Mouse (Mus musculus): Measurements from ENCODE around the gene Prox2. TPM values are rescaled to one million over a fixed set of nuclear protein-coding genes. Genes with fewer than 3 reads are reported as not detected.

Prox2 gene
- polyA plus RNA-seq (2012; rRNA removed): 0.60 and 0.98 TPM in 2 replicates

GRCm38 (mm10) chr12:85110698-85111592, at the start of gene Prox2, which contains the start of gene Dlst:
Gene Prox2 (minus strand): TSS chr12:85110759.
Gene Dlst (plus strand): TSS chr12:85110833.
- TF ChIP-seq POLR2A (IDR thresholded peaks at IDR 0.05; ENCODE audit: borderline replicate concordance, extremely low read depth, insufficient read depth, insufficient read length, poor library complexity, severe bottlenecking) (peak; percentile 71), CTCF (IDR thresholded peaks at IDR 0.05; ENCODE audit: borderline replicate concordance, extremely low read depth, insufficient read depth, insufficient read length) (no peak)
- peak; percentile 94 for DNase-seq (ENCODE audit: low read depth)

DNA sequence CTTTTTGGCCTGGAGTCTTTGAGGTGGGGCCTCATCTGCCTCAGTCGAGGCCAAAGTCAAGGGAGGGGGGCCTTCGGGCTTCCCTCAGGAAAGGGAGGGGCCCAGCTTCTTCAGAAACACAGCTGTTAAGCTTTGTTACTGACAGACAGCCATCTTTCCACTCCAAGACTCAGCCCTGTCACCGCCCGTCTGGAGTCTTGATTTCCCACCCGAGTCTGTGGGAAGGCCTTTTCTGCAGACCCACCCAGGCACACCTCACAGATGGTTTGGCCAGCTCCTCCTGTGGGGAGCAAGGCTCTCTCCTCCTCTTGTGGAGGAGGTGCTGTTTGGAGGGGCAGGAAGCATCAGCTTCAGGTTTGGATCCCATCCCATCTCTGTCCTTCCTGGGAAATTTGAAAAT, 49.0 kb upstream of the Prox2 start:
- DNase-seq (ENCODE audit: low read depth): no peak
- no peak for TF ChIP-seq POLR2A (IDR thresholded peaks at IDR 0.05; ENCODE audit: borderline replicate concordance, extremely low read depth, insufficient read depth, insufficient read length, poor library complexity, severe bottlenecking)
- TF ChIP-seq CTCF (IDR thresholded peaks at IDR 0.05; ENCODE audit: borderline replicate concordance, extremely low read depth, insufficient read depth, insufficient read length): no peak

DNA sequence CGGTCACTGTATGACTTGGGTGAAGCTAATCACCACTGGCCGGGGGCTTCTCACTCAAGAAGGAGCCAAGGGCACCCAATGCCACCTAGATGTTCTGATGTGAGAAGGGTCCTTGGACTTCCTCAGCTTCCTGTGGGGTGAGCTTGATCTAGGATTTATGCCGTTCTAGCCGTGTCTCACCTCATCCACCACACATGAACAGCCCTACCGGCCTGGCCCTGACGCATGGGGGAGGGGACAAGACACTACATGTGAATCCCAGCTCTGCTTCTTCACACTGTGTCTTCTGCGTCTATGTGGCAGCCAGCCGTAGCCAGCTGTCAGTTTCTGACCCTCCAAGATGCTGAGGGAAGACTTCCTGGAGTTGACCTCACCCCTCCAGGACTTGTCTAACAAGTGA, 48.2 kb upstream of the Prox2 start:
- TF ChIP-seq POLR2A (IDR thresholded peaks at IDR 0.05; ENCODE audit: borderline replicate concordance, extremely low read depth, insufficient read depth, insufficient read length, poor library complexity, severe bottlenecking): no peak
- TF ChIP-seq CTCF (IDR thresholded peaks at IDR 0.05; ENCODE audit: borderline replicate concordance, extremely low read depth, insufficient read depth, insufficient read length): no peak
- no peak for DNase-seq (ENCODE audit: low read depth)

DNA sequence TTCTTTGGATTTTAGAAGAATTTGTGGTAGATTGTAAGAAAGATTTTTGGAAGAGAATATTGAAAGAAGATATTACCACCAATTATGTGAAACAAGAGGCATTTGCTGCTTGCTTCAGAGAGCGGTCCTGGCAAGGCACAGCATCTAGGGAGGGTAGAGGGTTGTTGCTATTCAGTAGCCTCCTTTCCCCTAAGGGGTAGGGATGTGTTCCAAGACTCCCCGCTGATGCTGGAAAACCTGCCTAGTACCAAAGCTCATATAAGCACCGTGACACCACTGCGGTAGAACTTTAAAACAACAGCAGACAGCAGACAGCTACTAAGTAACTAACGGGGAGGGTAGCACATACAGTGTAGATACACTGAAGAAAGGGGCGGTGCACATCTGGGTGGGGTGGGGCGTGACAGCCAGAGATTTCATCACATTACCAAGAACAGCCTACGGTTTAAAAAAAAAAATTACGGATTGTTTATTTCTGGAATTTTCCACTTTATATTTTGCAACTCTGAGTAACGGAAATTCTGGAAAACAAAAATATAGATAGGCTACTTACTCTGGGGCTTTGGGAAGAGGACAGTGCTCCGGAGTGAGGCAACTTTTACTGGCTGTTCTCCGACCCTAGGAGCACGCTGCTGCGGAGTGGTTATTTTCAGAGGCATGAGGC, 47.4 kb upstream of the Prox2 start:
- no peak for DNase-seq (ENCODE audit: low read depth)
- no peak for TF ChIP-seq CTCF (IDR thresholded peaks at IDR 0.05; ENCODE audit: borderline replicate concordance, extremely low read depth, insufficient read depth, insufficient read length)
- TF ChIP-seq POLR2A (IDR thresholded peaks at IDR 0.05; ENCODE audit: borderline replicate concordance, extremely low read depth, insufficient read depth, insufficient read length, poor library complexity, severe bottlenecking): no peak

GRCm38 (mm10) chr12:85156324-85156723, 45.8 kb upstream of the Prox2 start:
- DNase-seq (ENCODE audit: low read depth): no peak
- TF ChIP-seq CTCF (IDR thresholded peaks at IDR 0.05; ENCODE audit: borderline replicate concordance, extremely low read depth, insufficient read depth, insufficient read length) (no peak), POLR2A (IDR thresholded peaks at IDR 0.05; ENCODE audit: borderline replicate concordance, extremely low read depth, insufficient read depth, insufficient read length, poor library complexity, severe bottlenecking) (no peak)

- DNase-seq (ENCODE audit: low read depth): no peak
- TF ChIP-seq CTCF (IDR thresholded peaks at IDR 0.05; ENCODE audit: borderline replicate concordance, extremely low read depth, insufficient read depth, insufficient read length): no peak
- TF ChIP-seq POLR2A (IDR thresholded peaks at IDR 0.05; ENCODE audit: borderline replicate concordance, extremely low read depth, insufficient read depth, insufficient read length, poor library complexity, severe bottlenecking): no peak
These were observed 42.5 kb upstream of the Prox2 start for GRCm38 (mm10) chr12:85153011-85153410.

DNA sequence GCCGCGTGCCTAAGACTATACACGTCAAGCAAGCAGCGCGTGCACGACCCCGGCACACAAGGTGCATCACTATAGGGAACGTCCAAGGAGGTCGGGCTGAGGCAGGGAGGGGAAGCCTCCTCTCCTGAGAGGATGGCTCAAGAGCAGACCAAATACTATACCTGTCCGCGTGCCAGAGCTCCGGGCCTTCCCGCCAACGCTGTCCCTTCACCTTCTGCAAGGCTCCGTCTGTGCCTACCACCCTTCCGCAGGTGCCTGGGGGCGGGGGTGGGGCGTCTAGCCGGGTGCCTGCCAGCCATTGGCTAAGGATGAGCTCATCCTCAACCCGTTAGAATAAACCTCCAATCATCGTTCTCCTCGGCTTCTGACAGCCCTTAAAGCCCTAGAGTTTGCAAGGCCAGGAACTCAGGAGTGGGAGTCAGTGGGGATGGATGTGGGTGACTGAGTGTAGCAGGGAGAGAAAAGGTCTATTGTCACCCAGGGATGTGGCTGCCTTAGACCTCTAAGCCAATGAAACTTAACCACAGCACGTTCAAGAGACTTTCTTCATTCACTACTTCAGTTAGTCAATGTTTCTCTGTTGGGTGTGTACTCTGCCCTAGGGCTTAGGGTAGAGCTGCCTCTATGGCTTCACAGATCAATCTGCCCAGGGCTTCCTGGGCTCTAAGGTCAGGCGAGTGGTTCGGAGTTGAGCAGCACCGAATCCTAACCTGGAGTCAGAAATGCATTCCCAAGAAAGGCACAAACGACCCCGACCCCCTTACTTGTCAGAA, 40.6 kb upstream of the Prox2 start, which contains the start of gene Rps6kl1:
Gene Rps6kl1, minus strand, starts transcription at position 263 of the 773 bp plus-strand sequence.
- peak; percentile 90 for DNase-seq (ENCODE audit: low read depth)
- TF ChIP-seq CTCF (IDR thresholded peaks at IDR 0.05; ENCODE audit: borderline replicate concordance, extremely low read depth, insufficient read depth, insufficient read length) (no peak), POLR2A (IDR thresholded peaks at IDR 0.05; ENCODE audit: borderline replicate concordance, extremely low read depth, insufficient read depth, insufficient read length, poor library complexity, severe bottlenecking) (no peak)

DNA sequence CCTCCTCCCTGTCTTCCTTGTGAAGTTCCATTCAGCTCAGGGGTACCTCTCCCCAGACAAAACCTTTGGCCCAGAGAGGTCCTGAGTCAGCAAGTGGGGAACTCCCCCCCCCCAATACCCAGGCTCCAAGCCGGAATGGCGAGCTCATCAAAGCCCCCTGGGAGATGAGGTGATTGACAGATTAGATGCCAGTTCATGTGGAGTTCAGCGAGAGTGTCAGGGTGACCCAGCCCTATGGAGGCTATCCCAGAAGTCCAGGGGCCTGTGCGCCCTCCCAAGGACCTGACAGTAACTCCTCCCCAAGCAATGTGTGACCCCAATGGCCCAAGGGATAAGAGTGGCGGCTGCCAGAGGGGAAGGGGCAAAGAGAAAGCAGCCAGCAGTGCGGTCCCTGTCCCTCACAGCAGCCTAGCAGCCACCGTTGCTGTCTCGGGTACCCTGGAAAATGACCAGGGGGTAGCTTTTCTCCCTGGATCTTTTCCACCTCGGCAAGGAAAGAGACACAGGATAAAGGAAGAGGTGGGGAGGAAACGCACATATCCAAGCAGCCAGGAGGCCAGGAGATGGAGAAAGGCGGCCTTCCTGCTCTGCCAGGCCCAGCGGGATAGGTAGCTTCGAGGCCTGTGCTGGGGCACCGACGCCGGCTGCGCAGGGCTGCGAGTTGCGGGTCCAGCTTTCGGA, 39.9 kb upstream of the Prox2 start:
- DNase-seq (ENCODE audit: low read depth): no peak
- TF ChIP-seq POLR2A (IDR thresholded peaks at IDR 0.05; ENCODE audit: borderline replicate concordance, extremely low read depth, insufficient read depth, insufficient read length, poor library complexity, severe bottlenecking) (no peak), CTCF (IDR thresholded peaks at IDR 0.05; ENCODE audit: borderline replicate concordance, extremely low read depth, insufficient read depth, insufficient read length) (no peak)

DNA sequence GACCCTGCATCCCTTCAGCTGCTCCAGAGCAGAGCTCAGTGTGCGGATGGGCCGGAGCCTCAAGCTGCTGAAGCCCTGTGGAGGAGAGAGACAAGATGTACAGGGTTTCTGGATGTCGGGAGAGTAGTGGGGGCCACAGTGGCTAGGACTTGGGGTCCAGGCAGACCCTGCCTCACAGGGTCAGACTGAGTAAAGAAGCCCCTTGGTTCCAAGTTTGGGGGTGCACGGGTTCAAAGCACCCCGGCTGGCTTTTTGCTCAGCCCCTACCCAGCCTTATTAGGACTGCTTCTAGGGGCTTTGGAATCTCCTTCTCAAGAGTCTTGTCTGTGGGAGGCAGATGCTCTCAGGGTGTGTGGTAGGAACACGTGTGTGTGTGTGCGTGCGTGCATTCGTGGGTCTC, 36.3 kb upstream of the Prox2 start:
- DNase-seq (ENCODE audit: low read depth): no peak
- TF ChIP-seq CTCF (IDR thresholded peaks at IDR 0.05; ENCODE audit: borderline replicate concordance, extremely low read depth, insufficient read depth, insufficient read length) (no peak), POLR2A (IDR thresholded peaks at IDR 0.05; ENCODE audit: borderline replicate concordance, extremely low read depth, insufficient read depth, insufficient read length, poor library complexity, severe bottlenecking) (no peak)

DNA sequence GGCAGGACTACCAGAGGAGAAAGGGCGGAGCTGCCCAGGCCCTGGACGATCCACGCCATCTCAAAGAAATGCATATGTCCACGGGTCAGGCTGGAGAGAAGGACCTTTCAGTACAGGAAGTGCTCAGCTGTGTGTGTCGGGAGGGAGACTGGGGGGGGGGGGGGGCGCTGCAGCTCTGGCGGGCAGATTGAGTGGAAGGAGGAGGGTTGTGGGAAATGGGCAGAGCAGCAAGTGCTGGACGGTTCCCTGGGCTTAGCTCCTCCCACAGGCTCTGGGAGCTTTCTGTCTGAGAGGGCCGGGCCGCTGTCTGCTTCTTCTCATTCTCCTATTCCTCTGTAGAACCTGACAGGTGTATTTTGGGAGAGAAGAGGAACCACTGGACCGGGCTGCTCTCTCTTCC, 35.8 kb upstream of the Prox2 start:
- TF ChIP-seq CTCF (IDR thresholded peaks at IDR 0.05; ENCODE audit: borderline replicate concordance, extremely low read depth, insufficient read depth, insufficient read length): no peak
- no peak for TF ChIP-seq POLR2A (IDR thresholded peaks at IDR 0.05; ENCODE audit: borderline replicate concordance, extremely low read depth, insufficient read depth, insufficient read length, poor library complexity, severe bottlenecking)
- peak; percentile 29 for DNase-seq (ENCODE audit: low read depth)

Measured in brain, embryonic 14.5 days (tissue).